Mouse (Mus musculus): ENCODE measurements at regions not wholly inside any gene's neighbourhood (a gene's known extent, or its start where the extent isn't known, plus 50 kb on each side); places are given as distances from the start of the nearest gene placed in this dataset.

DNA sequence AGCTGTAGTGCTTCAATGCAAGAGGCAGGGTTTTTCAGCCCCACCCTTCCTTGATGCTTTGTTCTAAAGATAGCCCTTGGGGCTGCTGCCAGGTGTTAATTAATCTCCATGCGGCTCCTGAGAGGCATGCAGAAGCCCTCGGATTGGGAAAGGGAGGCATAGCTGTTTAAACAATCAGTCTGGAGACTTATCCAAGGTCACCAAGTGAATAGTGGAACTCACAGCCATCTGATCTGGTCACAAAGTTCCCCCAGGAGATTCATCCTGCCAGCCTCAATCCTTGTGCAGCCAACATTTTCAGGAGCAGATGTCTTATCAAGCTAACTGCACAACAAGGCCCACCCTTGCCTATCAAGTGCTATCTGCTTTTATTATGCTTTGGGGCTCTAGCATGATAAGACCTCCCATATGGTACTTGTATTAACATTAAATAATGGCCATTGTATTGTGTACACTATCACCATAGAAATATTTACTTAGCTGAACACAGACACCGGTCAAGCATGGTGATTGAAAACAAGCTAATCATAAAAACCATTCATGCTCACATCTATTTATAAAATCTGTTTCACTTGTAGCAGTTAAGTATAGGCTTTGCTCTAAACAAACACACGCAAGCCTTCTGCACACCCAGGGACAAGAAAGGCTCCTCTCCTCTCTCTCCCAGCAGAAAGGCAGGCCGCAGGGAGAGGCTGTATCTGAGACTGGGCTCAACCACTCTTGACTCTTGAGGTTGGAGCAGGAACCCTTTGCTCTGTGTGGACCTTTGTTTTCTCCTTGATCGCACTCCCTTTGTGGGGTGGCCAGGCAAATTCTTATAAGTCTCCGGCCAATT, 297.4 kb downstream of the Ets1 start:
- H3K9ac ChIP-seq (ENCODE audit: low read depth, low read length): peak overlapping the region; percentile 25; the same call in 1 of the 2 replicates
- H3K36me3 ChIP-seq (ENCODE audit: control insufficient read depth, insufficient read depth, low read length): peaks cover 14% of the 10 kb centered on the region
- H3K4me3 ChIP-seq: no peak overlapping the region
- peak; percentile 53 to 79 for DNase-seq
- peak; percentile 94 for TF ChIP-seq EP300 (IDR thresholded peaks at IDR 0.05; ENCODE audit: insufficient read depth, low read depth, low read length)
- TF ChIP-seq CTCF (IDR thresholded peaks at IDR 0.05): no peak
- no peaks in the 10 kb centered on the region for H3K79me2 ChIP-seq (replicated peaks; ENCODE audit: control insufficient read depth, insufficient read depth, low read length)
- WGBS: 41% methylated on average over 7 of the region's 7 CpGs
- peaks cover 26% of the 10 kb centered on the region for H3K4me1 ChIP-seq (ENCODE audit: control insufficient read depth, insufficient read depth, low read length)
- H3K27ac ChIP-seq: peak overlapping the region; percentile 90
- H3K27me3 ChIP-seq (ENCODE audit: control insufficient read depth, insufficient read depth, low read length): no peaks in the 10 kb centered on the region
- intact Hi-C loops (cut with DNase I): loop anchor here (1.0 to 10.0 kb wide), 4 partner anchors 27 to 99 kb away; no protein-coding TSS in a partner anchor

- Histone ChIP-seq H3K4me3 (no peak overlapping the region), H3K9ac (ENCODE audit: low read depth, low read length) (no peak overlapping the region), H3K36me3 (ENCODE audit: control insufficient read depth, insufficient read depth, low read length) (peaks cover 14% of the 10 kb centered on the region), H3K79me2 (replicated peaks; ENCODE audit: control insufficient read depth, insufficient read depth, low read length) (no peaks in the 10 kb centered on the region), H3K27me3 (ENCODE audit: control insufficient read depth, insufficient read depth, low read length) (no peaks in the 10 kb centered on the region), H3K4me1 (ENCODE audit: control insufficient read depth, insufficient read depth, low read length) (peaks cover 26% of the 10 kb centered on the region), H3K27ac (peak overlapping the region; percentile 90)
- TF ChIP-seq CTCF (IDR thresholded peaks at IDR 0.05) (no peak), EP300 (IDR thresholded peaks at IDR 0.05; ENCODE audit: insufficient read depth, low read depth, low read length) (no peak), POLR2A (IDR thresholded peaks at IDR 0.05; ENCODE audit: insufficient read depth, low read depth, low read length) (no peak)
- WGBS: 59% methylated on average over 1 of the region's 1 CpGs
- DNase-seq: no peak
- intact Hi-C loops (cut with DNase I): loop anchor here (10.0 kb wide), 2 partner anchors 50 to 100 kb away; no protein-coding TSS in a partner anchor
Observed at GRCm38 (mm10) chr9:32934436-32934835, 298.4 kb downstream of the Ets1 start.

GRCm38 (mm10) chr9:32936462-32936861, 300.4 kb downstream of the Ets1 start:
- Histone ChIP-seq H3K9ac (ENCODE audit: low read depth, low read length) (no peak overlapping the region), H3K36me3 (ENCODE audit: control insufficient read depth, insufficient read depth, low read length) (peaks cover 14% of the 10 kb centered on the region), H3K4me3 (no peak overlapping the region), H3K27ac (peak overlapping the region; percentile 38), H3K79me2 (replicated peaks; ENCODE audit: control insufficient read depth, insufficient read depth, low read length) (no peaks in the 10 kb centered on the region), H3K27me3 (ENCODE audit: control insufficient read depth, insufficient read depth, low read length) (no peaks in the 10 kb centered on the region), H3K4me1 (ENCODE audit: control insufficient read depth, insufficient read depth, low read length) (peaks cover 31% of the 10 kb centered on the region)
- no peak for TF ChIP-seq EP300 (IDR thresholded peaks at IDR 0.05; ENCODE audit: insufficient read depth, low read depth, low read length)
- DNase-seq: no peak
- intact Hi-C loops (cut with DNase I): loop anchor here (5.0 to 10.0 kb wide), 3 partner anchors 52 to 219 kb away; no protein-coding TSS in a partner anchor
- 41% methylated on average over 9 of the region's 9 CpGs for WGBS

DNA sequence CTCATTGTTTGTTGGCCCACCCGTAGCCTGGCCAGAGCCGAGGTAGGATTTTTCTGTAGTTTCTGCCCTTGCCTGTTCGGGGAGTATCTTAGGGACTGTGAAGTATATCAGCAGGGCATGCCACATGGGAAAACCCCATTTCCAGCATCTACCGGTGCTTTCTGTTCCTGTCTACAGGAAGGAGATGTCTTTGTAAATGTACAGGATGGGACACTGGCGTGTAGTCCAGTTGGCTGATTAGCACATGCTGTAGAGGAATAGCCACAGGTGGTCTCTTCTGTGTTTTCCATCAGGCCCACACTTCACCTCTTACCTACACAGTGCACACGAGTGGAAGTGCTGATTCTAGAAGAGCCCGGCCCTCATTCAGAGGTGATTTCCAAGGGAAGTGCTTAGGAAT, 301.4 kb downstream of the Ets1 start:
- 45% methylated on average over 7 of the region's 7 CpGs for WGBS
- Histone ChIP-seq H3K27ac (peak overlapping the region; percentile 73), H3K4me1 (ENCODE audit: control insufficient read depth, insufficient read depth, low read length) (peaks cover 25% of the 10 kb centered on the region), H3K27me3 (ENCODE audit: control insufficient read depth, insufficient read depth, low read length) (no peaks in the 10 kb centered on the region), H3K4me3 (no peak overlapping the region), H3K9ac (ENCODE audit: low read depth, low read length) (no peak overlapping the region), H3K36me3 (ENCODE audit: control insufficient read depth, insufficient read depth, low read length) (peaks cover 11% of the 10 kb centered on the region), H3K79me2 (replicated peaks; ENCODE audit: control insufficient read depth, insufficient read depth, low read length) (no peaks in the 10 kb centered on the region)
- intact Hi-C loops (cut with DNase I): loop anchor here (1.0 to 10.0 kb wide), 4 partner anchors 36 to 220 kb away; no protein-coding TSS in a partner anchor
- DNase-seq: no peak
- TF ChIP-seq POLR2A (IDR thresholded peaks at IDR 0.05; ENCODE audit: insufficient read depth, low read depth, low read length): no peak
- TF ChIP-seq EP300 (IDR thresholded peaks at IDR 0.05; ENCODE audit: insufficient read depth, low read depth, low read length): peak; percentile 55; the same call in 1 of the 2 replicates
- no peak for TF ChIP-seq CTCF (IDR thresholded peaks at IDR 0.05)

- no peak for DNase-seq
- TF ChIP-seq POLR2A (IDR thresholded peaks at IDR 0.05; ENCODE audit: insufficient read depth, low read depth, low read length) (no peak), EP300 (IDR thresholded peaks at IDR 0.05; ENCODE audit: insufficient read depth, low read depth, low read length) (no peak), CTCF (IDR thresholded peaks at IDR 0.05) (no peak)
- Histone ChIP-seq H3K9ac (ENCODE audit: low read depth, low read length) (no peak overlapping the region), H3K27ac (peak overlapping the region; percentile 83), H3K4me3 (no peak overlapping the region), H3K79me2 (replicated peaks; ENCODE audit: control insufficient read depth, insufficient read depth, low read length) (no peaks in the 10 kb centered on the region), H3K4me1 (ENCODE audit: control insufficient read depth, insufficient read depth, low read length) (peaks cover 21% of the 10 kb centered on the region), H3K27me3 (ENCODE audit: control insufficient read depth, insufficient read depth, low read length) (no peaks in the 10 kb centered on the region), H3K36me3 (ENCODE audit: control insufficient read depth, insufficient read depth, low read length) (peaks cover 7% of the 10 kb centered on the region)
- 77% methylated on average over 6 of the region's 6 CpGs for WGBS
- intact Hi-C loops (cut with DNase I): loop anchor here (5.0 to 10.0 kb wide), 3 partner anchors 54 to 222 kb away; no protein-coding TSS in a partner anchor
Observed at GRCm38 (mm10) chr9:32938857-32939256, 302.8 kb downstream of the Ets1 start.

GRCm38 (mm10) chr9:32939626-32940025, 303.6 kb downstream of the Ets1 start:
- WGBS: 90% methylated on average over 3 of the region's 3 CpGs
- no peaks in the 10 kb centered on the region for H3K79me2 ChIP-seq (replicated peaks; ENCODE audit: control insufficient read depth, insufficient read depth, low read length)
- no peak for TF ChIP-seq CTCF (IDR thresholded peaks at IDR 0.05)
- TF ChIP-seq POLR2A (IDR thresholded peaks at IDR 0.05; ENCODE audit: insufficient read depth, low read depth, low read length): no peak
- no peak for TF ChIP-seq EP300 (IDR thresholded peaks at IDR 0.05; ENCODE audit: insufficient read depth, low read depth, low read length)
- no peaks in the 10 kb centered on the region for H3K27me3 ChIP-seq (ENCODE audit: control insufficient read depth, insufficient read depth, low read length)
- DNase-seq: no peak
- no peaks in the 10 kb centered on the region; the same call in none of the 2 replicates for H3K36me3 ChIP-seq (ENCODE audit: control insufficient read depth, insufficient read depth, low read length)
- intact Hi-C loops (cut with DNase I): loop anchor here (1.0 to 10.0 kb wide), 11 partner anchors 55 to 532 kb away; no protein-coding TSS in a partner anchor
- peak overlapping the region; percentile 83 for H3K27ac ChIP-seq
- H3K4me1 ChIP-seq (ENCODE audit: control insufficient read depth, insufficient read depth, low read length): peaks cover 15% of the 10 kb centered on the region
- no peak overlapping the region for H3K4me3 ChIP-seq
- no peak overlapping the region for H3K9ac ChIP-seq (ENCODE audit: low read depth, low read length)

Measured in heart, adult 2 months (tissue).